Mouse (Mus musculus): ENCODE data around the gene Gm1553. TPM values are rescaled to one million over a fixed set of nuclear protein-coding genes. Genes with fewer than 3 reads are reported as not detected.

Gene Gm1553
- not detected in 2 replicates for polyA plus RNA-seq (2012; rRNA removed)

DNA sequence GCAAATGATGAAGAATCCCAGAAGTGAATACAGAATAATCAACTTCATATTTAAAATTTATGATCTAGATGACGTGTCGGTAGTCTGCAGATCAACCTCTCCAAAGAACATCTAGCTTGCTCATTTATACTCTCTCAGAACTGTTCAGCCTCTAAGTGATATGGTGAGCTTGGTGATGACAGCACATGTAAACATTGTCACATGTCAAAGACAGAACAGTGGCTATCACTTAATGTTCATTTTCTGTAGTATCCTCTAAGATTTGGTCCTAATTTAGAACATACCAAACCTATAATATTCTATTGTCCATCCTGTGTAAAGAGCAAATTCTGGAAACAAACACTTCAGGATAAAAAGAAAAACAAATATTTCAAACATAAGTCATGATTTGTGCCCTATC lies at the start of gene Gm1553:
Gene Gm1553 (minus strand): TSS at position 101 of the 400 bp plus-strand sequence.
- Histone ChIP-seq H3K4me3 (ENCODE audit: control insufficient read depth, low read depth, low read length) (no peak within 1 kb of the TSS), H3K36me3 (ENCODE audit: control insufficient read depth, insufficient read depth, low read length) (no peaks in the 10 kb centered on the region), H3K27ac (ENCODE audit: control insufficient read depth, insufficient read depth, low read depth, low read length) (no peak within 1 kb of the TSS), H3K27me3 (ENCODE audit: control insufficient read depth, insufficient read depth, low read length) (no peaks in the 10 kb centered on the region), H3K4me1 (ENCODE audit: control insufficient read depth, insufficient read depth, low read length) (no peaks in the 10 kb centered on the region)
- TF ChIP-seq CTCF (IDR thresholded peaks at IDR 0.05; ENCODE audit: control insufficient read depth, insufficient read depth, insufficient replicate concordance, low read depth, low read length) (no peak), POLR2A (IDR thresholded peaks at IDR 0.05; ENCODE audit: control insufficient read depth, low read depth, low read length) (no peak)

Other genes starting within 250 kb of the Gm1553 start
- gene 4932415D10Rik, start 176.0 kb downstream of the Gm1553 start, polyA plus RNA-seq (2012; rRNA removed), result 28.0 and 32.2 TPM in 2 replicates
- 0.73 and 0.89 TPM in 2 replicates for gene Gm4924, start 138.4 kb downstream of the Gm1553 start, polyA plus RNA-seq (2012; rRNA removed)
- 9.6 and 10.5 TPM in 2 replicates for gene 1190007I07Rik, start 130.6 kb upstream of the Gm1553 start, polyA plus RNA-seq (2012; rRNA removed)
- 6.2 TPM in 2 replicates for gene Tdg, start 137.2 kb upstream of the Gm1553 start, polyA plus RNA-seq (2012; rRNA removed)
- 7.2 and 10.9 TPM in 2 replicates for gene Glt8d2, start 198.0 kb upstream of the Gm1553 start, polyA plus RNA-seq (2012; rRNA removed)
- 62.7 and 72.3 TPM in 2 replicates for gene Hcfc2, start 203.5 kb upstream of the Gm1553 start, polyA plus RNA-seq (2012; rRNA removed)

All from testis, adult 2 months (tissue).